Mouse (Mus musculus) erythroid progenitor cell, adult 5-6 weeks (primary cell): Measurements from ENCODE around the gene Fam120a. TPM values are rescaled to one million over a fixed set of nuclear protein-coding genes. Genes with fewer than 3 reads are reported as not detected.

Source experiments
- ATAC-seq: replicated peaks from 2 replicates; pipeline ENCODE4 v1.8.0; 2016; ENCODE audit warnings: moderate number of reproducible peaks, mild to moderate bottlenecking, moderate TSS enrichment, inconsistent platforms; ENCODE audit not compliant: poor library complexity, low FRiP score, severe bottlenecking
- total RNA-seq, 2 experiments: library from RNA; stranded (forward) in 1 of 2; stranded (reverse) in 1 of 2; fragments of 150-400 nt in 1 of 2; fragments of 186-747, 209-891 nt in 1 of 2; gene quantifications; 2 replicates each; pipeline versions ENCODE4 v1.2.3 to v1.2.4; 2015 to 2017; ENCODE audit warnings: low replicate concordance in 2 of 2

The Fam120a gene
- total RNA-seq, 2 experiments from 2014 or later: 102 to 188 TPM

DNA sequence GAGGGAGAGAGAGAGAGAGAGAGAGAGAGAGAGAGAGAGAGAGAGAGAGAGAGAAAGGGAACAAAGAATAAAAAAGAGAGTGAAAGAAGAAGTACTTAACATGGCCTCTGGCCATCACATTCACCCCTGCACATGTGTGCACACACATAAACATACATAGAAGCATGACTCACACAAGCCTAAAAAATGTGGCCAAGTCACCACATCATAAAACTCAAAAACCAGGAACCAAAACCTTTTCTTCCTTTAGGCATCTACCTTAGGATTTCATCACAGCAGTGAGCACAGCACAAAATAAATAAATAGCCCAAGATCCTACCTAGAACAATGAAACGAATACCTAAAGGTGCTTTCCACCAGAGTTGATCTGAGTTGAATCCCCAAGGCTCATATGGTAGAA is 105.9 kb downstream of the Fam120a start:
- ATAC-seq: no peak

DNA sequence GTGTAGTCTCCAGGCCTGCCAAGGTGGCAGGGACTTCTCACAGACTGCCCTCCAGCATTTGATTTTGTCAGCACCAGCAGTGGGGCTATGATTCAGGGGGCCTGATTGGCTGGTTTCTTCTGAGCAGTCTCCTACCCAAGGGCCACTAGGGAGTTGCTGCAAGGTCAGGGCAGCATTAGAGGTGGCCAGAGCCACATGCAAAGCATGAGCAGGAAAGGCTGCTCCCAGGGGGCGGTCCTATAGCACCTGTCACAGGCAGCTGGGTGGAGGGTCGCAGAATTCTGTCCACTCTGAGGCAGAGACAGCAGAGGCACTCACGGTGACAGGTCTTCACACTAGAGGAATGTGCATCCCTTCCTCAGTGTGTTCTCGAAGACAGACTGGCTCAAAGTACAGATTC is 109.0 kb downstream of the Fam120a start:
- no peak for ATAC-seq

DNA sequence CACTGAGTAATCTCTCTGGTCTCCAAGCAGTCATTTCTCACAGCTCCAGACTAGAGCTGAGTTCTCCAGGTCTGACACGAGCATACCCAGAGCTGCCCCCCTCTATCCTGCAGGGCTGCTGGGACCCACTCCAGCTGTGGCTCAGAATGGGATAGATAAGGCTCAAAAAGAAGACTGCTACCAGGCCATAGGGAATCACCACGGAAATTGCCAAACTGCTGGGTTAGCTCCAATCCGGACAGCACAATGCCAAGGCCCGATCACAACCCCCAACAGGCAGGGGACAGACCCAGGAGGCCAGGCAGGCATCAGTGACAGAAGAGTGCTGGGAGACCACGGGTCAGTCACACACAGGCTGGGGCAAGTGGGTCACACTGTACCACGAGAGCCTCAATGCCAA is 109.8 kb downstream of the Fam120a start:
- no peak for ATAC-seq

DNA sequence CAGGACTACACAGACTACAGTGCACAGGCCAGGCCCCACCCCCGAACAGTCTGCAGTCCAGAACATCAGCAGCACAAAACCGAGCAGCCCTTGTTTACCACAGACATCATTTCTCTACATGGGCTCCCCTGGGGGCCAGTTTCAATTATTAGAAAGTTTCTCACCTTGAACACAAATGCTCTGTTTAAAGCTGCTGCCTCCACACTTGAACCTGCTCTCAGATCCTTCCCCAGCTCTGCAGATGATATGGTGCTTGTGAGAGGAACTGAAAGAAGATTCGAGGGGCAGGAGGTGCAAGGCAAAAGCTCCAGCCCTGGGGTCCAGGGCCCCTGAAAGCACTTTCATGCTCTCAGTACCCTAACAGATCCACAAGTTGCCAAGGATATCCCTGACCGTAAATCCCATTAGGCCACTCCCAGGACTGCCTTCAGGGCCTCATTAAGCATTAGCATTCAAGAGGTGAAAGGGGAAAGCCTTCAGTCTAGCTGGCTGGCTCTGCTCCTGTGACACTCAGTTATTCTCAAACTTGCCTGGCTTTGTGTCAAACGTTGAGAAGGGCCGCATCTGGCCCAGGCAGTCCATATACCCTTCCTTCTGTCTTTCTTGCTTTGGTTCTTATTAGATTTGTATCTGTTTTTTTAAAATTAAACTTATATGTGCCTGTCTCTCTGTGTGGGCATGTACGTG is 110.4 kb downstream of the Fam120a start:
- no peak for ATAC-seq

DNA sequence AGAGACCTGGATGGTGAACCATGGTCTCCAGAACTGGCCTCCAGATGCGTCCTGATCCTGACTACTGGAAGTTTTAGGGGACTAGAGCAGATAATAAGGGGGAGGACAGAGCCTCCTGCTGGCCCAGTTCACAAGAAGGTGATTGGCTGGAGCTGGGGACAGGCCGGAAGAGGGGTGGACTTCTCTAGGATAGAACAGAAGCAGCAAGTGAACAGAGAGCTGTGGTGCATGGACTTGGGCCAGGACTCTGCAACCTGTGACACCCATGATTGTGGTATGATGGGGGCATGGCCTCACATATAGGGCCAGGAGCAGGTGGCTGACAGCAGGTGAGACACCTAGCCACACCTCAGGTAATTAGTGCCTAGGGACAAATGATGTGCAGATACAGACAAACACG is 113.9 kb downstream of the Fam120a start:
- no peak for ATAC-seq

DNA sequence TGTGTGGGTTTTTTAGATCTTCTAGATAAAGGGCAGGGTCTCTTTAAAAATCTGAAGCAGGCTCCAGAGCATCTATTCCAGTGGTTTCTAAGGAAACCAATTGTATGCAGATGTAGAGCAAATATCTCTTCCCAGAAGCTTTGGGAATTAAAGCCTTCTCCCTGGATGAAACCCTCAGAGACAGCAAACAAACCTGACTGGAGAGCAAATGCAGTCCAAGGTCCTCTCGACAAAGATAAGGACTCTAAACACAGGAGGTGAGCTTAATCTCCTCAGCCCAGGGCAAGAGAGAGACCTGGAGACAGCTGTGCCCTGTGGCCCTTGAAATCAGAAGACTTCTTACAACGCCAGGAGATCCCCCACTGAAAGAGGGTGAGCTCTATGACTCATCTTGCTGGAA is 114.3 kb downstream of the Fam120a start:
- ATAC-seq: no peak

DNA sequence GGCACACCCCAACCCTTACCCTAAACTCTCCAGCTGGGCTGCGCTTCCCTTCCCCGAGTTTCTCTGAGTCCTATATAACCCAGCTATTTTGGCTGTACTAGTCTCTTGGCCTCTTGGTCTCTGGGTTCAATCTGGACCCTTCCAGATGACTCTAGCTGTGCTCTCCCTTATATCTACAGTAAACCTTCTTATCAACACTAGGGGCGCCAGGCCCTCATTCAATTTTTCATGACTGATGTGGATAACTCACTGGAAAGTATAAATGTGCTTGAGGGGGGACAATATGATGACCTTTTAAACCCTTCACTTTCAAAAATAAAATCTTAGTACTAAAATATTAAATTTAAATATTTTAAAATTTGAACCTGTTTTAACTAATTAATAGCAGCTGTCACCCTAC is 115.0 kb downstream of the Fam120a start:
- no peak for ATAC-seq

DNA sequence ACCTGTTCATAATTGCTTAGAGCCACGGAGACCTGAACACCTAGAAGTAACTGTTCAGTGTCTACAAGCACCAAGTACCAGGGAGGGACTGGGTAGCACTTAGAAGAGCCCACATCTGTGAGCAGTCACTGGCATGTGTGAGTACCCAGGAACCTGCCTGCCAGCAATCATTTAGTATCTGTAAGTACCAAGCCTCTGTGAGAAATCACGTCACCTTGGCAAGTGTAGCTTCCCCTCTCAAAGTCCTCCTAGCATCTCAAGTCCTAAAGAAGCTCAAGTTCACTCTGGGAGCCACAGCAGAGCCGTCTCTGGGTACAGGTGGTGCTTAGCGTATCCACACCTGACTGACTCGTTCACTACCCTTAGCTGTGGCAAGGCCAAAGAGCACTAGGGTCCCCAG is 116.1 kb downstream of the Fam120a start:
- no peak for ATAC-seq

DNA sequence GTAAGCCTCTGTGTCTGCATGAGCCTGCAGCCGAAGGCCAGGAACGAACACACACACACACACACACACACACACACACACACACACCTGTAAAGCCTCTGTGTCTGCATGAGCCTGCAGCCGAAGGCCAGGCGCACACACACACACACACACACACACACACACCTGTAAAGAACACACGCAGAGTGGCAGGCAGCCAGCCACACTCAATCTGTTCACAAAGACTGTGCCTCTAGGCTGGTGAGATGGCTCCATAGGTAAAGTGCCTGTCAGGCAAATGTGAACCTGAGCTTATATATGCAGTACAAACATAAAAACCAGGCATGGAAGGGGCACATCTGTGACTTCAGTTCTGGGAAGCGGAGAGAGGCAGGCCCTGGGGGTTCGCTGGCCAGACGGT is 117.0 kb downstream of the Fam120a start:
- no peak for ATAC-seq

DNA sequence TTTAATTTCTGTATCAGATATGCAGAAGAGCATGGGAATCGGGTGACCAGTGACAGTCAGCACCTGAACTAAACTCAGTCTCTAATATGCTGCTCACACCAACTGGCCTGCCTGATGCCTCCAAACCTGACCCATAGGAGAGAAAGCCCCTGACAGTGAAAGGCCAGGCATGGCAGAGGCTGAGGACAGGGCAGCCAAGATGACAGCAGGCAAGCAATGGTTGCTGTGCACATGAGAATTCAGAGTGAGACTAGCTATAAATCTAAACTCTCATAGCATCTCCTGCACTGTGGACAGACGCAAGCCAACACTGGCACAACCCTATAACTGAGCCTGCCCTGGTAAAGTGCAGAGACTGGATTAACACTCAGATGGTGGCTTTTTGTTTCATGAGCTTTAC is 117.5 kb downstream of the Fam120a start:
- ATAC-seq: no peak

DNA sequence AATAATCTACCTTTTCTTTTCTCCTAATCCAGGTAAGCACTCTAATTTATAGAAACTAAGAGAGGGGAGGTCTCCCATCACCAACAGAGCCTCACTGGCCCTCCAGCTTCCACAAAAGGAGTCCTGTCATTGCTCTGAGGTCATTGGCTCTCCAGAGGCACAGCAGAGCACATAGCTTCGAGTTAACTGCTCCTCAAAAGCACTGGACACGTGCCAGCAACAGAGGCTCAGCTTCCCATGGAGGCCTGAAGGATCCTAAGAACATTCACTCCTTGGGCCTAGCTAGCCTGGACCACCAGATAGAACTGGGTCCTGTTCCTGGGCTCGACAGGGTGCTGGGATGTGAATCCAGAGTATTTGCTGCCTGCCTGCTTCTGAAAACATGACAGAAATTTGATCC is 118.7 kb downstream of the Fam120a start:
- no peak for ATAC-seq

DNA sequence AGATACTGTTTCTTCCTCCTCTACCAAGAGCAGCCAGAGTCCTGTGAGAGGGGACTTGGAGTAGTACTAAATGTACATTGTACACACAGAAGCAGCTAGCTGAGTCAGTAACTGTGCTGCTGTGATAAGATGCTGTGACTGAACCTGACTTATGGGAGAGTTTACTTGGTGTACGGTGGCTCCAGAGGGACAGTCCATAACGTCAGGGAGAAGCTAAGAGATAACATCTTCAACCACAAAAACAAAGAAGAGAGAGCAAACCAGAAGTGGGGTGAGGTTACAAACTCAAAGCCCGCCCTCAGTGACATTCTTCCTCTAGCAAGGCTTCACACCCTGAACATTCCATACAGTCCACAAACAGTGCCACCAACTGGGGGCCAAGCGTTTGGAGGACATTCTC is 122.5 kb downstream of the Fam120a start:
- no peak for ATAC-seq

DNA sequence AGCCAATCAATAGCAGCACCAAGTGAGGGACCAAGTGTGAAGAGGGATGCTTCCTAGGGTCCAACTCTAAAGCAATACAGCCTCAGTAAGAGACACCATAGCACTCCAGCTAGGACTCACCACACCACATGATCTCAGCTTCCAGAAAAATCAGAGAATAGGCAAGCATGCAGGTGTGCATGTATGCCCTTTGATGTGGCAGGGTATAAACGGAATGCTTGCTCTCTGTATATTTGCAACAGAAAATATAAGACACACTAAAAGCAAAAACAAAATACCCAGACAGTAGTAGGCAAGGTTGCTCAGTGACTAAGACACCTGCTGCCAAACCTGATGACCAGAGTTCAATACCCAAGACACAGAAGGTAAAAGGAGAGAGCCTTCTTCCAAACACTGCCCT is 124.3 kb downstream of the Fam120a start:
- ATAC-seq: no peak

DNA sequence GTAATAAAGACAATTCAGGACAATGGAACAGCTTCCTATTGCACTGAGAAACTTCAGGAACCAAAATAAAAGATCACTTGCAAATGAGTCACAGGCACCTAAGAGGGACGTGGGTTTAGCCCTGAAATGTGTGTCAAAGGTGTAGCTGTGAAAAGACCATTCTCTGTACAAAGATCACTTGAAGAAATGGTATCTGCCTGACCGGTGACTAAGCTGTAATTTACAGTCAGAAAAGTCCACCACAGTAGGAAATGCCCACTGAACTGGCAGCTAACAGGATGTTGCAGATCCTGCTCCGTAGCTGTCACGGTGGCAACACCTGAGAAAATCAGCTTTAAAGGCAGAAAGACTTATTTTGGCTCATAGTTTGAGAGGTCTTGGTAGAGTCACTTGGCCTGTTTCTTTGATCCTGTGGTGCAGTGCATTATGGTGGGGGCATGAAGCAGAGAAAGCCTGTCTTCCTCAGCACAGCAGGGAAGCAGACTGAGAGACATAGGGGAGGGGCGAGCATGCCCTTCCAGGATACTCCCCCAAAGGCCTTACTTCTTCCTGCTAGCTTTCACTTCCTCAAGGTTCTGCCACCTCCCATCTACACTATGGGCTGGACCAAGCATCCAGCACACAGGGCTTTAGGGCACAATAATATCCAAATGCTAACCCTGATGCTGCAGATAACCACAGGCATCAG is 125.8 kb downstream of the Fam120a start:
- ATAC-seq: no peak

DNA sequence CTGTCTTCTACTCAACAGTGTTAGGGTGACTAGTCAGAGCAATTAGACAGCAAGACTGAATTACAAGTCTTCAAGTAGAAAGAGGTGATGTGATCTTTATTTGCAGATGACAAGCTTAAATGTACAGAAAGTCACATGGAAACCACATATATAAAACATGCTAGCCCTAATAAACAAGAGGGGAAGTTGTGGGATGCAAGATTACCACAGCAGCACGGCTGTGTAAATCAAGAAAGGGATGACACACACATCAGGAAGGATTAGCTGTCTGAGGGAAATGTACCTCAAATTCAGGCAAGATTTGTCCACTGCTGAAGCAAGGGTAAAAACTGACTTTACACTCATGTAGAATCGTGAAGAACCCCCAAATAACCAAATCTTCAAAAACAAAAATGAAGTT is 129.5 kb downstream of the Fam120a start:
- ATAC-seq: no peak

DNA sequence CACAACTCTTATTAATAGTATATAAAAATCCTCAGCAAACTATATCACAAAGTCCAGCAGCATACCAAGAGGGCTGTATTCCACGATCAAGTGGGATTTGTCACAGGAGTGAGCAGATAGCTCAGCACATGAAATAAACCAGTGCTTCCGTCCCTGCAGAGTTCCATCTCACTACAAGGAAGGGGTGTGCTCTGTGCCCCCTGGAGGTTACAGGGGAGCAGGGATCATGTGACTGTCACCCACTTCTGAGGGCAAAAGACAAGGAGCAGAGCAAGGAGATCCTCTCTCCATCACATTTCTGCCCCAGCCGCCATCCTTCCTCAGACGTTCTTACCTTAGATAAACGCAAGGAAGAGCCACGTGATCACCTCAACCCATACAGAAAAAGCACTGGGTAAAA is 130.3 kb downstream of the Fam120a start:
- ATAC-seq: no peak

DNA sequence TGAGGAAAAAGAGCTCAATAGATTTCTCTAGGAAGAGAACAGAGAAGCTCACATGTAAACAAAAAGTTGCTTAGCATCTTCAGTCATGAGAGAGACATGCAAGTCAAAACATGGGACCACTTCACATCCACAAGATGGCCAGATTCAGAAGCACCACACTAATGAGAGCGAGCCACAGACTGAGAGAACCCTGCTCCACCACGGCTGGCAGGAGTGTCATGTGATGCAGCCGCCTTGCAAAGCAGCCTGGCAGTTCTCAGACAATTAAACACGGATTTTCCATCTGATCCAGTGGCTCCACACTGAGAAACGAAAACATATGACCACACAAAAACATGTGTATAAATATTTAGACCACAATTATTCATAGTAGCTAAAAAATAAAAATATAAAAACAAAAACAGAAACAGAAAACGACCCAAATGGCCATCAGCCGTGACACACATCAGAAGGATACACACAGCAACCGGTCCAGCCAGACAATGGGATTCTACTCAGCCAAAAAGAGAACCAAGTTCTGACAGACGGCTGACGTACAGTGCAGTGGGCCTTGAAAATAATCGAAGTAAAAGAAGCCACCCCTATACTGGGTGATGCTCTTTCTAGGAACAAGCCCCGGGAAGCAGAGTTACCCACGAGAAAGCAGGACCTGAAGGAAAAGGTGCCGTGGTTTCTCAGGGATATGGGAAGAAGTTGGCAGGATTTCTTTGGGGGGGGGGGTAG is 137.1 kb downstream of the Fam120a start:
- no peak for ATAC-seq

DNA sequence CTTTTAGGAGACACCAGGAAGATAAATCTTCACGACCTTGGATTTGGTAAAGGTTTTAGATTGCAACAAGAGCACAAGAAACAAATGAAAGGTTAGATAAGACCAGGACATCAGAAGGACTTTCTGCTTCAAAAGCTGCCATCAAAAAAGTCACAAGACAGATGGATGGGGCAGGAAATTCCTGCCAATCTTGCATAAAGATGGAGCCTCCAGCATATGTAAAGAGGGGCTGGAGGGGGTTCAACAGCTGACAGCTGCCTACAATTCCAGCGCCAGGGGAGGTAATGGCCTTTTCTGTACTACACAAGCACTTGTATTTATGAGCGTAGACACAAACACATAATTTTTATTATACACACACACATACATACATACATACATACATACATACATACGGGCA is 138.0 kb downstream of the Fam120a start:
- no peak for ATAC-seq
